Mouse (Mus musculus): ENCODE data around the gene Wdr83.
"Not testable (repeated sequence)": the region's sequence is repeated elsewhere in the genome, so short reads cannot be mapped to it uniquely, and the experiment has no call there.

Wdr83 gene

DNA sequence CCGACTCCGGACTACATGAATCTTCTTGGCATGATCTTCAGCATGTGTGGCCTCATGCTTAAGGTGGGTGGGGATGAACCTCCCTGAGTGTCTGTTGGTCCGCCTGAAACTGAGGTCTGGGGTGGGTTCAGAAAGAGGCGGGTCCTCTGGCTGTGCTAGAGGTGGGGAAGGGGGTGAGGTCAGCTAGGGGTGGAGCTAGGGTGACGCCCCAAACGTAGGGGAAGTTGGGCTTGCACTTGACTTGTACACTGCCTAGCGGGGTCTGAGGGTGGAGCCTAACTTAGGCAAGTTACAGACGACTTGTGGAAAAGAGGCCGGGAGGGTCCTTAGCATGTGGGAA is at the start of gene Wdr83:
Wdr83 (minus strand) TSS at position 91 of the 340 bp plus-strand sequence.
- DNase-seq (ENCODE audit: low read depth, low spot score) = no peak

DNA sequence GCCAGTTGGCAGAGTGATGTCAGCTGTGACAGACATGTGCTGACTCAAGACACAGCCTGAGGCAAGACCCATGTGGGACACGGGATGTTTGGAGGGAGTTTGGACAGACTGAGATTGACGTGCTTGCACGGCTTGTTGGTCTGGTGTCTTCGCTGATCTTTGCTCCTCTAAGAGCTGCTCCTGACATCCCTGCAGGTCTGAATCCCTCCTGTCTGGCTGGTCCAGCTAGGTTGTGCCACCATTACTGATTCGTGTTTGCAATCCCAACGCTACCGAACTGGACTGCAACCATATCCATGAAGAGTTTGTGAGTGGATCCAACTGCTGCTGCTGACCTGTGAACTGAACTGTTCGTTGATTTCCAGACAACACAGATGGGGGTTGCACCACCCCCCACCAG is 42.6 kb upstream of the Wdr83 start:
- DNase-seq (ENCODE audit: low read depth, low spot score) = no peak

DNA sequence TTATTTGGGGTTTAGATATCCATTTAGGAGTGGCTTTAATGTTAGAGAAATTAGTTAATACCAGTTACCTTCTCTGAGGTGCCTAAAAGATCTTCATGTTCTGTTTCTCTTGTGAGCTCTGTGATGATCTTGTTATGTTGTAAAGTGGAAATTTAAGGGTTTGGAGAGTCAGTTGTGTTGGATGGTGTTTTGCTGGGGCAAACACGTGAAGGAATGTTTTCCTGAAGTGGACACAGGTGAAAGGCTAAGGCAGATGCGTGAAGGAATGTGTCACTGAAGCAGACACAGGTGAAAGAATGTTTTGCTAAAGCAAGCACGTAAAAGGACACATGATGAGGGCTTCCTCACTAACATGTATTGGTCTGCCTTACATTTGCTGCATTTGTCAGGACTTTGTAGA is 41.9 kb upstream of the Wdr83 start, which contains the start of gene Zfp791:
Zfp791 (minus strand) TSS at position 101 of the 400 bp plus-strand sequence.
- no peak for DNase-seq (ENCODE audit: low read depth, low spot score)

DNA sequence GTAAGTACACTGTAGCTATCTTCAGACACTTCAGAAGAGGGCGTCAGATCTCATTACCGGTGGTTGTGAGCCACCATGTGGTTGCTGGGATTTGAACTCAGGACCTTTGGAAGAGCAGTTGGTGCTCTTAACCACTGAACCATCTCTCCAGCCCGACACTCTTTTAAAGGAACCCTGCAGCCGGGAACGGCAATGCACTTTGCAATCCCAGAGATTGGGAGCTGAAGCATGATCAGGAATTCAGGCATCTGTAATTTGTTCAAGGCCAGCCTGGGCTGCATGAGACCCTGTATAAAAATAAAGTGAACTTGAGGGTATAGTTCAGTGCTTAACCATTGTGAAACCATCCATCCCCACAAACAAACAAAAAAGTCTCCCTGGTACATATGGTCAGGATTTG is 39.1 kb upstream of the Wdr83 start:
- not testable (repeated sequence) for DNase-seq (ENCODE audit: low read depth, low spot score)

DNA sequence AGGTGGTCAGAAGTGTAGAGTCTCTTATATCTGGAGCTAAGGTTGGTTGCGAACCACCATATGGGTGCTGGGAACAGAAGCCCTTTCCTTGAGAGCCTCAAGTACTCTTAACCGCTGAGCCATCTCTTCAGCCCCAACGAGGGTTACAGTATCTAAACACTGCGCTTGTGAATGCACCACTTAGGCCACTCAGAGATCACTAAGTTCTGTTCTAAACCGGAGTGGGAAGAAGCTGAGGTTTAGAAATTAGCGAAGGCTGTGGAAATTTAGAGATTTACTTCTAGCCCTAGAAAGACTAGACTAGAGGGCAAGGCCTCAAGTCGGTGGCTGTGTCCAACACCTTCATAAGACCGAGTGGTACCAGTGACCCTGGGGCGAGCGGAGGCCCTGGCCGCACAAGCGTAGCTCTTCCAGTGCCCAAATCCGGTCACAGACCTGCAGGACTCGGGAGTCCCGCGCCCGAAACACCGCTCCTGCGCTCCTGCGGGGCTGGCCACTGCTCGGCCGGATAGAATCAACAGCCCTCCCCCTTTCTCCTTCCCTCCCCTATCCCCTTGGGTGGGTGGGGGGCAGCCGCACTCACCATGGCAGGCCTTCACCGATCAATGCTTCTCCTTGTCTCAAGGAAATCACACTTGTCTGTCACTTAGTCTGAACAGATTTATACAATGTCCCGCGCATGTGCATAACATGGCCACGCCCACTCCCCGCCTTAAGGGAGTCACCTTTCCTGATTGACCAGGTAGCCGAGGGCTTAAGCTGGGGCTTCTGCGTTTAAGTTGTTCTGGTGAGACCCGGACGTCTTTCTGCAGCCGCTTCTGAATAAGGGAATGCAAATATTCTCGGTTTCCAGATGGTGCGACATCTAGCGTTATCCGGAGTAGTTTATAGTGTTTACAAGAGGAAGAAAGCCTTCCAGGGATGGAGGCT is 38.2 kb upstream of the Wdr83 start:
- DNase-seq (ENCODE audit: low read depth, low spot score) = peak; percentile 87

DNA sequence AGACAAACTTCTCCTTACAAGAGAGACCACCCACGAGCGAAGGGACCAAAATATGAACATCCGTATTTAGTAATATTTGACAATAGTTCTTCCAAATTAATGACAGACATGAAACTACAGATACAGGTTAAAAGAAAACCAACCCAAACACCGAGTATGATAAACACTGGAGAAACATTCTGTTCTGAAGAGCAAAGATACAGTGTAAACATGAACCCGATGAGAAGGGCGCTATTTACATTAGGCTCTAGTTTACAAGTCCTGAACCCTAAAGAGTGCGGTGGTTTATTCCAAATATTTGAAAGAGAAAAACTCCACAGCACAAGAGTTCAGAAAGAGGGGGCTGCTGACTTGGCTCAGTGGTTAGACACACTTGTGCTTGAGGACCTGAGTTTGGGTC is 35.9 kb upstream of the Wdr83 start:
- DNase-seq (ENCODE audit: low read depth, low spot score) = no peak

DNA sequence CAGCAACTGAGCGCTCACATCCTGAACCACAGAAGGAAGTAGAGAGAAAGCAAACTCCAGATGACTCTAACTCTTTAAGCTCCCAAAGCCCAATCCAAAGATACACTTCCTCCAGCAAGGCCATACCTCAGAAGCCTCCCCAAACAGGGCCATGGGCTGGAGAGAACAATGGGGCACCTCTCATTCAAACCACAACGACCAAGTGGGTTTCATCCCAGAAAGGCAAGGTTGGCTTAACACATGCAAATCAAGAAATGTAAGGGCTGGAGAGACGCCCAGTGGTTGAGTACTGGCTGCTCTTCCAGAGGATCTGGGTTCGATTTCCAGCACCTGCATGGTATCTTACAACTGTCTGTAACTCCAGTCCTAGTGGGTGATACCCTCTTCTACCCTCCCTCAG is 34.4 kb upstream of the Wdr83 start:
- no peak for DNase-seq (ENCODE audit: low read depth, low spot score)

DNA sequence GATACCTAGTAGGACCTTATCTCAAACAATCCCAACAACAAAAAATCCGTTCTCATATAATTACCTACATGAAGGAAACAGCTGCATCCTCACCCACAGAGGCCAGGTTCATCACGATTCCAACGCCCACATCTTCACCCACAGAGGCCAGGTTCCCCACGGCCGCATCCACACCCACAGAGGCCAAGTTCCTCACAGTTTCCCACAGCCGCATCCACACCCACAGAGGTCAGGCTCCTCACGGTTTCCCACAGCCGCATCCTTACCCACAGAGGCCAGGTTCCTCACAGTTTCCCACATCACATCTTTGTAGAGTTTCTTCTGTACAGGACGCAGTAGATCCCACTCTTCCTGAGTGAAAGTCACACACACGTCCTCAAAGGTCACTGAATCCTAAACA is 32.1 kb upstream of the Wdr83 start:
- no peak for DNase-seq (ENCODE audit: low read depth, low spot score)

DNA sequence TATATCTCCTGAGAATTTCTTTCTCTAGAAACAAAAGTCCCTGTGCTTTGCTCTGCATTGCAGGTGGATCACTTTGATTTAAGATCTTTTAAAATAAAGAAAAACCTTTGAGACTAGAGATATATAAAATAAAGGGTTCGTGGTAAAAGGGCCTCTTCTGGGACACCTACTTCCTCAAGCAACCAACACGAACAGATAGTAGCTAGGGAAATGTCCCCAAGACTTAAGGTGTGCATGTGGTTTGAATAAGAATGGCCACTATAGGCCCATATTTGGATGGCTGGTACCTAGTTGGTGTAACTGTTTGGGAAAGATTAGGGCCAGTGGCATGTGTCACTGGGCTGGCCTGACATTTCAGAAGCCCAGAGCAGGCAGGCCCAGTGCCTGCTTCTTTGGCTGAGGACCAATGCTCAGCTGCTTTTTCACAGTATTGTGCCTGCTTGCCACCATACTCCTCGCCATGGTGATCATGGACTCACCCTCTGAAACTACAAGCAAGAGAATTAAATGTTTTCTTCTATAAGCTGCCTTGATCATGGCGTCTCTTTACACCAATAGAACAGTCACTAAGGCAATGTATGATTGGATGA is 19.1 kb upstream of the Wdr83 start:
- no peak for DNase-seq (ENCODE audit: low read depth, low spot score)

DNA sequence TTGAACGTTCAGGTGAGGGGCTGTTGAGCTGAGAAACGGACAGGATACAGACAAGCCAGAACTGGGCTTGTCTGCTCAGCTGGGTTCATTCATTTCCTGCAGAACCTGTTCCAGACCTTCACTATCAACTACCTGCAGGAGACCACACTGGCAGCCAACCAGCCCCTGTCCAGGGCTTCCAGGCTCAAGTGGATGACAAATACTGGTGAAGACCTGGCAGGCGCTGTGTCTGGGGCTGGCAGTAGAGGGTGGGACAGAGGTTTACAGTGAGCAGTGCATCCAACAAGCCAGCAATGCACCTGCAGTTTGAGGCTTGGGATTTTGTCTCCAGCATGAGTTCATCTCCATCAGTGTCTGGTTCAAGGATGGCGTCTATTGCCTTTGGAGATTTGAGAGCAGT is 15.7 kb upstream of the Wdr83 start:
- DNase-seq (ENCODE audit: low read depth, low spot score) = no peak

DNA sequence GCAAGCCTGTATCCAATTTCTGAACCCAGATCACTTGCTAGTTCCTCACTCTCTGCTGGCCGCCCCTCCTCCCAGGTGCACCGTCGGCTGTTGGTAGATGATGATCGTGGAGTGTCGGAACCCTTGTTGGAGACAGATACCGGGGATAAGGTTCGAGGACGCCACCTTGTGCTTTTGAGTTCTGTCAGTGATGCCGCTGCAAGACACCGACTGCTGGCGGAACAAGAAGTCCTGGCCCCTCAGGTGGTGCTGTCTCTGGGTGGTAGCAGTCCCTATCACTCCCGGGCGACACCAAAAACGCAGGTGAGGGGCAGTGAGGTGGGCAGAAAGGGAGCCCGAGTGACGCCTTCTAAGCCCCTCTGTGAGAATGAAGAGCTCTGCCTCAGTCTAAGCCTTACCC is 15.1 kb upstream of the Wdr83 start:
- no peak for DNase-seq (ENCODE audit: low read depth, low spot score)

DNA sequence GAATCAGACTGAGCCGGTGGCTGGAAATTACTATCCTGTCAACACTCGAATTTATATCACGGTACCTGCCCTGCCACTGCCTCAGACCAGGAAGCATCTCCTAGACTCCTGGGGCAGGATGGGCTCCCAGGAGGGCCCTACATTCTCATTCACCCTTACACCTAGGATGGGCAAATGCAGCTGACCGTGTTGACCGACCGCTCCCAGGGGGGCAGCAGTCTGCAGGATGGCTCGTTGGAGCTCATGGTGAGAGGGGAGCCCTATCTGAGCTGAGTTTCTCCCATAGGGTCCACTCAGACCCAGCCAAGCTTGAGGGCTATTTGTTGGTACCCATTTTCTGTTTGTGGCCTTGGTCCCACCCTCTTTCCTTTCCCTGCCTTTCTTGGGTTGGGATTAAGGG is 14.5 kb upstream of the Wdr83 start:
- DNase-seq (ENCODE audit: low read depth, low spot score) = no peak

DNA sequence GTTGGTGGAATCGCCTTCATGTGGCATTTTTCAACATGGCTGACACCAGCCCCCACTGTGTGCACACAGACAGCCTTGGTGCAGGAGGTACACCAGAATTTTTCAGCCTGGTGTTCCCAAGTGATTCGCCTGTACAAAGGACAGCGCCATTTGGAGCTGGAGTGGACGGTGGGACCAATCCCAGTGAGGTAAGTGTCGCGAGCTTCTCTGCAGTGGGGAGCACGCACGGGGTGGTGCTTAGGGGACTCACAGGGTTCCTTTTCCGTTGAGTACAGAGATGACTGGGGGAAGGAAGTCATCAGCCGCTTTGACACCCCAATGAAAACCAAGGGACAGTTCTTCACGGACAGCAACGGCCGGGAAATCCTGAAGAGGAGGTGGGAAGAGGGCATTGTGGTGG is 13.9 kb upstream of the Wdr83 start:
- DNase-seq (ENCODE audit: low read depth, low spot score) = no peak

DNA sequence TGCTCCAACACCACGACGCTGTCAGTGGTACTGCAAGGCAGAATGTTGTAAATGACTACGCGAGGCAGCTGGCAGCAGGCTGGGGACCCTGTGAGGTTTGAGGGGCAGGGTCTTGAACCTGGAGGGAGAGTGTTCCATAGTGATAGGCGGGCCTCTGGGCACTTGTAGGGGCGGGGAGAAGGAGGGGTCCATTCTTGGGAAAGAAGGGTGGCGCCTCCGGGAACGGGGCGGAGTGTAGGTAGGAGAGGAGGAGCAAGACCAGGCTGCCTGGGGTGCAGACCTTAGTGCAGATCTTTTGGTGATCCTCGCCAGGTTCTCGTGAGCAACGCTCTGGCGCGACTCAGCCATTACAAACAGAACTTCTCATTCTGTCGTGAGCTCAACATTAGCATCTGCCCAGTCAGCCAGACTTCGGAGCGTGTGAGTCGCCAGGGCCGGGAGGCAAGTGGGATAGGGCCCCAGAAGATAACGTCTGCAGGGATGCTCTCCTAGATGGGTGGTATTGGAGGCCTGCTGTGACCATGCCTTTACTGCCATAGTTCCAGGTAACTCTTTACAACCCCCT is 10.5 kb upstream of the Wdr83 start:
- no peak for DNase-seq (ENCODE audit: low read depth, low spot score)

DNA sequence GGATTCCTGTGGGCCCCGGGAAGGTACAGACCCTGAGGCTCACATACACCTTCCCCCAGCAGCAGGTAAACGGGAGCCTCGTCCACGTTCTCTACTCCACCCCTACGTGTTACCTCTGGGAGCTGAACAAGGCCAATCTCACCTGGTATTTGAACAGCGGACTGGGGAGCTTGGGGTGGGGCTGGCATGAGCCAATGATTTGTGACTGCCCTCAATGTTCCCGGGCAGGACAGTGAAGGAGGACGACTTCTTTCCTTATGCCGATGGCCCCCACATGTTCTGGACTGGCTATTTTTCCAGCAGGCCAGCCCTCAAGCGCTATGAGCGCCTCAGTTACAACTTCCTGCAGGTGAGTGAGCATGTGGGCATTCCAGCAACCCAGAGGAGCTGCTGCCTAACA is 9.8 kb upstream of the Wdr83 start:
- DNase-seq (ENCODE audit: low read depth, low spot score) = no peak

DNA sequence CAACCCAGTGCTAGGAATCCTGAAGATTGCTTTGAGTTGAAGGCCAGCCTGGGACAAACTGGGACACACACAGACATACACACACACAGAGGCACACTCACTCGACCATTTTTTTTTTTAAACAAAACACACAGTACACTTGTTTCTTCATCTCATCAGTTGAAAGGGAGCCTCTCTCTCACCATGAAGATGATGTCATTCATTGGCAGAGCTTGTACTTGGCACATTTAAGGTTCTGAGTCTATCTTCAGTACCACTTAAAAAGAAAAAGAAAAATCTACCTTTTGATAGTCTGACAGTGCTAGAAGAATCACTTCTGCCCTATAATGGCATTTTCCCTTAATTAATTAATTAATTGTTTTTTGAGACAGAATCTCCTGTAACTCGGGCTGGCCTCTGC is 7.7 kb upstream of the Wdr83 start:
- DNase-seq (ENCODE audit: low read depth, low spot score) = no peak

DNA sequence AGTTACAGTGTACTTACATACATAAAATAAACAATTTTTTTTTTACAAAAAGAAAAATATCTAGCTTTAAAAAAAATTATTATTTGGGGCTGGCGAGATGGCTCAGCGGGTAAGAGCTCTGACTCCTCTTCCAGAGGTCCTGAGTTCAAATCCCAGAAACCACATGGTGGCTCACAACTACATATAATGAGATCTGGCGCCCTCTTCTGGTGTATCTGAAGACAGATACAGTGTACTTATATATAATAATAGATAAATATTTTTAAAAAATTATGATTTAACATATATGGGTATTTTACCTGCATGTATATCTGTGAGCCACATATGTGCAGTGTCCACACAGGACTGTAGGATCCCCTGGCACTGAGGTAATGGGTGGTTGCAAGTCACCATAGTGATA is 5.1 kb upstream of the Wdr83 start:
- no peak for DNase-seq (ENCODE audit: low read depth, low spot score)

DNA sequence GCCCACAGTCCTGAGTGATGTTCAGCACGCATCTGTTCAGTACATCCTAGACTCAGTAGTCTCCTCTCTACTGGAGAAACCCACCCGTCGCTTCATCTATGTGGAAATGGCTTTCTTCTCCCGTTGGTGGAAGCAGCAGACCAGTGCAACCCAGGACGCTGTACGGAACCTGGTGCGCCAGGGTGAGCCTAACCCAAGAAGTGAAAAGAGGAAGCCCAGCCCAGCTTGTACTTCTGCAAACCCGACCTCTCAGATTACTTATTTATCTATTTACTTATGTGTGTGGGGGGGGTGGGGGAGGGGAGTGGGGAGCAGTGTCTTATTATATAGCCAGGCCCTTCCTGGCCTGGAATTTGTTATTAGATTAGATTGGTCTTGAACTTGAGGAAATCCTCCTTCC is 3.5 kb upstream of the Wdr83 start:
- DNase-seq (ENCODE audit: low read depth, low spot score) = no peak

DNA sequence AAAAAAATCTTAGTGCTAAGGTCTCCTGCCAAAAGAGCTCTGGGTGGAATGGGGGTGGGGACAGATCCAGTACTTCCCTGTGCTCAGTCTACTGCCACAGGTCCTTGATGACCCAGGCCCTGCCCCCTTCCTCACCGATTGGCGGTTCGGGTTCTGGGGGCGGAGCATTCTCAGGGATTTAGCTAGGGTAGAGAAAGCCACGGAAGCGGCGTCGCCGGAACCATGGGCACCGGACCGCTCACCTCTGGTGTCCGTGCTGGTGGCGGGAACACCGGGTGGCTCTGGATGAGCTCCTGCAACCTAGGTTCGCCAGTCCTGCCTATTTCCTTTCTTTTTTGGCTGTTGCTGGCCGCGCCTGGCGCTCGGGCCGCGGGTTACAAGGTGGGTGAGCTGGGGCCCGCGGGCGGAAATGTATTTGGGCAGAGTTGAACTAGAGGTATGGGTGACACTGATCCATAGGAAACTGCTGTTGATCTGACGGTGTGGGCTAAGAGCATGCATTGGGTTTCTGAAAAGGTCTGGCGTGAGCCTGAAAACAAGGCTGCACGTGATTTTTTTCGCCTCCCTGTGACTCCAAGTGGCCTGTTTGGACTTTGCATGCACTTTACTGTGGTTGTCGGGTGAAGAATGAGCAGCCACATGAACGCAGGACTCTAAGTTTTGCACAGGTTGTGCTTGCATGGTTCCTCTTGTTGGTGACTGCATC is 2.2 kb upstream of the Wdr83 start, which contains the start of gene Man2b1:
Man2b1 (plus strand) TSS at position 163 of the 706 bp plus-strand sequence.
- DNase-seq (ENCODE audit: low read depth, low spot score) = peak; percentile 82

DNA sequence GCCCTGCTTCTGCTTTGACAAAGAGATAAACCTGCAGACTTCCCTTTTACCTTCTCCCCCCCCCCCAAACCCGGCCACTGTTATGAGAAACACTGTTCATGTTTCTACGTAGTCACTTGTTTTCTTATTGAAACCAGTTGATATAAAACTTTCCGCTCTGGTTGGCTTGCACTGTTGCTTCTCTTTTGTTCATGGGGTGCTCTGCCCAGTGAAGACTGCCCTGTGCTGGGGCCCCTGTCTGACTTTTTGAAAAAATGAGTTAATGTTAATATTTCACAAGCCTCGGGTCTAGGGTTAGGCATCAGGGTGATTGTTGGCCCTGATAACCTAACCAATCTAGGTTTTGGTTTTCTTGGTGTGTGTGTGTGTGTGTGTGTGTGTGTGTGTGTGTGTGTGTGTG is 1.1 kb upstream of the Wdr83 start:
- not testable (repeated sequence) for DNase-seq (ENCODE audit: low read depth, low spot score)

DNA sequence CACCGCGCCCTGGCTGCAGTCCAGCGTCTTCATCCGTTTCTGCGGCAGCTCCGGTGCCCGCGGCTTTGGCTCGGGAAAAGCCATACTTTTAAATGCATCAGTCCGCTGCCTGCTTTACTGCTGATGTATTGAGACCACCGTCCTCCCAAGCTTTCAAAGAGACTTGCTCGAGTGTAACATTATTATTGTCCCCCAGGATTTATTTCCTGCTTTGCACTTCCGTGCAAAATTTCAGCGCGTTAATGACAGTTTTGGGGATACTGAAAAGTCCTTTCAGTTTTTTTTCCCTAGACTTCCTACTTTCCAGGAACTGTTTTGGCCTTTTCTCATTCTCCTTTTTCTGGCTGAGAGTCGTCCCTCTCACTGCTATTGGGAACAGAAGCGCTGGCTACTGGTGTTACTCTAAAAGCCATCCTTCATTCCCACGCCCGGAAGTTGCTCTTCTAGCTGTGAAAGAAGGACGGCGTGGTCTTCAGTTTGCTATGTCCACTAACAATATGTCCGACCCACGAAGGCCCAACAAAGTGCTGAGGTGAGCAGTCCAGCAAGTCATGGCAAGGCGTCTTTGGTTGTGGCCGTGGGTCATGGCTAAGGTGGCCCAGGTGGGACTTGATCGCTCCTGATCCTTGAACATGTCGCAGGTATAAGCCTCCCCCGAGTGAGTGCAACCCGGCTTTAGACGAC is 432 bp downstream of the Wdr83 start, which contains the start of gene Wdr83os:
Wdr83os (plus strand) TSS at position 209 of the 684 bp plus-strand sequence.
- DNase-seq (ENCODE audit: low read depth, low spot score) = no peak

DNA sequence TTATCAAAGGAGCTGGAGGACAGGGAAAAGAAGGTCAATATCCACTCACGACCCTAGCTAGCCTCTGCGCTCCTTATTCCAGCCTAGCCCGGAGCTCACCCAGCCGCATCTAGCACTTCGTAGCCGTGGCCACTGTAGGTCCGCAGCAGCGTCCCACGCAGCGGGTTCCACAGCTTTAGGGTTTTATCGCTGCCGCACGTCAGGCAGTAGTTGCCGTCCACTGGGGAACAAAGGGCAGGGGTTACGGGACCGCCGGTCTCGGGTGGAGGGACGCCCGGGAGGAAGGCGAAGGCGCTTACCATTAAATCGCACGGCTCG is 933 bp downstream of the Wdr83 start:
- no peak for DNase-seq (ENCODE audit: low read depth, low spot score)

All from WW6 (cell line).